Mouse (Mus musculus): ENCODE measurements at regions not wholly inside any gene's neighbourhood (a gene's known extent, or its start where the extent isn't known, plus 50 kb on each side); places are given as distances from the start of the nearest gene placed in this dataset.

GRCm38 (mm10) chr1:91611281-91611680 is 70.9 kb downstream of the Asb1 start:
- DNase-seq (ENCODE audit: low spot score in 2 of 2): no peak

GRCm38 (mm10) chr1:91611694-91612093 is 71.3 kb downstream of the Asb1 start:
- DNase-seq (ENCODE audit: low spot score in 2 of 2): no peak

- no peak for DNase-seq (ENCODE audit: low spot score in 2 of 2)
Observed at GRCm38 (mm10) chr1:91612912-91613311, 72.6 kb downstream of the Asb1 start.

DNA sequence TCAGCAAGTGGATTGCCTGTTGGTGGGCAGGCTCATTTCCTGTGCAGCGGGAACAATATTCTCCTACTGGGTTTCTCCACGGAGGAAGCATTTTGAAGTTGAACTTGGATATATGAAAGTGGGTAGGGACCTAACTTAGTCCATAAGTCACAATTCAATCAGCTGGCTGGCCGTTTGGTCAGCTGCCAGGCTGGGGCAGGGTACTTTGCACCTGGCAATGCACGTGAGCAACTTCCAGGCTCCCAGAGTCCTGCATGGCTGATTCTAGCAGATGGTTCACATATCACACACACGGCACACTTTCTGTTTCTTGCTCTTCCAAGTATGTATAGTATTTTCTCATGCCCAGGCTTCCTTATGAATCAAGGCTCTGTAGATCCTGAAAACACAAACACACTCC is 75.1 kb downstream of the Asb1 start:
- DNase-seq (ENCODE audit: low spot score in 2 of 2): no peak

DNA sequence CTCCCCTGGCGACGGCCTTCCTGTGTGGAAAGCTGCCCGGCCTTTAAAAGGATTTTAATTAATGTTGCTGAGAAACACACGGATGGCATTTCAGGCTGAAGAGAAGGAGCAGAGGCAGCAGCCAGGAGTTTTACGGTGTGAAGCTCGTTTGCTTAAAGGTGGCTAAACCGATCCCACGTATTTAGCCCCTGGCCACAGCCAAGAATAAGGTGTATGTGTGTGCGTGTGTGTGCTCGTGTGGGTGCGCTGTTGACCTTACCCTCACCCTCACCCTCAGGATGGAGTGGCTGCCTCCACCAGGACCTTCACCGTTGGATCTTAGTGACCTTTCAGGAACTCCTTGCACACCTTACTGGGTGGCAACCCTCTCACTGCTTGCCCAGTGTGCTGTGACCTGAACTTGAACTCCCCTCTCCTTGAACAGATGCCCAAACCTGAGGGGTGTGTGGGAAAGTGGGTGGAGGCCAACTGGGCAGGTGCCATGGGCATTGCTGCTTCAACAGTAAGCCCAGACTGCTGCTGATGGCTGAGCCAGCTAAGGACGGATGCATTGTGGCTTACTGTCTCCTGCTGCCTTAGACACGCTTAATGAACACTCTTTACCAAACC is 78.3 kb downstream of the Asb1 start:
- no peak for DNase-seq (ENCODE audit: low spot score in 2 of 2)

GRCm38 (mm10) chr1:91621141-91621540 is 80.8 kb downstream of the Asb1 start:
- no peak for DNase-seq (ENCODE audit: low spot score in 2 of 2)

GRCm38 (mm10) chr1:91622874-91623273 is 82.5 kb downstream of the Asb1 start:
- DNase-seq (ENCODE audit: low spot score in 2 of 2): no peak

DNA sequence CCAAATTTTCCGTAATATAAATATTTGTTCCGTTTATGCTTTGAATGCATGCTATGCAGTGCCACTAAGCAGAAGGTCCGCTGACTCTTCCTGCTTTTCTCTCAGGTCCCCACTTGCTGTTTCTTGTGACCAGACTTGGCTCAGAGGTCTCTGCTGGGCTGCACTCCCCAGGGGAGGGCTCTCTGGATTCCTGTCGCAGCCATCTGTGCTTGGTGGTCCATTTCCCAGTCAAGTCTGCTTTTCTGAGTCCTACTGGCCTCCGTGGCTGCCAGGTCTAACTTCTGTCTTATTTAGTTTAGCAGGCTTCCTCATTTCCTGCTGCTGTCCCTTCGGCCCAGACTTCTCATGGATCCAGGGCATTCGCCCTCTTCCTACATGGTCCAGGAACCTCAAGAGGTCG is 83.7 kb downstream of the Asb1 start:
- no peak for DNase-seq (ENCODE audit: low spot score in 2 of 2)

GRCm38 (mm10) chr1:91624531-91625300 is 84.4 kb downstream of the Asb1 start:
- no peak for DNase-seq (ENCODE audit: low spot score in 2 of 2)

- no peak for DNase-seq (ENCODE audit: low spot score in 2 of 2)
Observed at GRCm38 (mm10) chr1:91626090-91626489, 85.7 kb downstream of the Asb1 start.

GRCm38 (mm10) chr1:91630206-91630605 is 89.9 kb downstream of the Asb1 start:
- no peak for DNase-seq (ENCODE audit: low spot score in 2 of 2)

DNA sequence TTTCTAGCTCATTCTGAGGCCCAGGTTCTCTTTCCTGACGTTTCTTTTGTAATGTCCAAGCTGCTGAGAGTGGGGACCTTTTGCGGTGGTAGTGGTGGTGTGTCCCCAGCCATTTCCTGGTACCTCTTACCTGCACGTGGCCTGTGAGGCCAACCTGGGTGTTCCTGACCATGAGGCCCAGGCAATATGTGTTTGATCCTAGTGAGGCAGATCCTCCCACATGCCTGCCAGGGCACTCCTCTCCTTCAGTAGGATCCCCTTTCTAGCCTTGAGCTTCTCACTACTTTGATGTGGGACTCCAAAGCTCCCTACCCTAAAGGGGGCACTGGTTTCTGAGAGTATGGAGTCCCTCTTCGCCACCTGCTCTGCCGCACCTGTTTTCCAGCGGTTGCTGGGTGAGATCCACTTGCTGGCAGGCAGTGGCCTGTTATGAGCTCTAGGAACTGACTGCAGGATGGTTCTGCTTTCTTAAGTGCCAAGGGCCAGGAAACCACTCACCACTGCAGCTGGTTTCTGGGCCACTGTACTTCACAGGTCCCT is 90.6 kb downstream of the Asb1 start:
- DNase-seq (ENCODE audit: low spot score in 2 of 2): no peak

DNA sequence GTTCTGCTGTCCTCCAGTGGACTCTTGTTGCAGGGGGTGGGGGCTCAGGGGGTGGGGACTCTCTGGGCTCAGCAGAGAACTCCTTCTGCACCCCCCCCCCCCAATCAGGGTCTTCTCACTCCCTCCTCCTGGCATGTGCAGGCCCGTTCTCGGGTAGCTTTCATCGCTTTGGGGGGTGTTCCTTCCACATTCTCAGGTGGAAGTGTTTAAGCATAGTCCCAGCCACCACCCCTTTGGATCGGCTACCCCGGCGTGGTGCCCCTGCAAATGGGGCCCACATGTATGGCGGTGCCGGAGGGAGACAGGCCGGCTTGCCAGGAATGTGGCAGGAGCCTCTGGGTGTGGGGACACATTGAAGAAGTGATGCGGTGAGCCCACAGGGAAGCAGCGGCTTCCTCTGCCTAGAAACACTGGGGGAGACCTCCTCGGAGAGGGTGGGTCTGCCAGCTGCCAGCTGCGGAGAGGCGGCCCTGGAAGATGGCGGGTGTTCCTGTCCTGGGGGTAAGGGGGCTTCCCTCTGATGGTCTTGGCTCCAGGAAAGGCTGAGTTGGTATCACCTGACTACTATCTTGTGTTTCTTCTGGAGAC is 92.7 kb downstream of the Asb1 start:
- DNase-seq (ENCODE audit: low spot score in 2 of 2): no peak

- no peak for DNase-seq (ENCODE audit: low spot score in 2 of 2)
Observed at GRCm38 (mm10) chr1:91636571-91636970, 96.2 kb downstream of the Asb1 start.

- DNase-seq (ENCODE audit: low spot score in 2 of 2): no peak
Observed at GRCm38 (mm10) chr1:91640551-91640950, 100.2 kb downstream of the Asb1 start.

GRCm38 (mm10) chr1:91658991-91659441 is 118.7 kb downstream of the Asb1 start:
- DNase-seq (ENCODE audit: low spot score in 2 of 2): no peak

DNA sequence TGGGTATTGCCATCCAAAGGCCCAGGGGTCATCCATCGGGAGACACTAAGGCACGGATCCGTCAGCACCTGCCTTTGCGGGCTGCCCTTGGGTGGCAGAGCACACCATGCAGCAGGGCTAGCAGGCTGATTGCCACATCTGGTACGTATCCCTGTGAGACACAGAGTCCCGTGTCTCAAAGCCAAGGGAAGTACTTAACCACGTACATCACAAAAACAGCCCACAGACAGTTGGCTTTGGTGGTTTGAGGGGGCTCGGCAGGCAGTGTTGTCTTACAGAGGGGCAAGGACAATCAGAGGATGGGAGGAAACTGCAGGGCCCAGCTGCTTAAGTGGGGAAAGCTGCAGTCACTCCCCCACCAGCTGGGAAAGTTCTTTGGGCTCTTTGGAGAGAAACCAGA is 119.1 kb downstream of the Asb1 start:
- DNase-seq (ENCODE audit: low spot score in 2 of 2): no peak

GRCm38 (mm10) chr1:91663289-91663688 is 122.9 kb downstream of the Asb1 start:
- no peak for DNase-seq (ENCODE audit: low spot score in 2 of 2)

GRCm38 (mm10) chr1:91664622-91665021 is 124.3 kb downstream of the Asb1 start:
- DNase-seq (ENCODE audit: low spot score in 2 of 2): peak; percentile 8 to 26

DNA sequence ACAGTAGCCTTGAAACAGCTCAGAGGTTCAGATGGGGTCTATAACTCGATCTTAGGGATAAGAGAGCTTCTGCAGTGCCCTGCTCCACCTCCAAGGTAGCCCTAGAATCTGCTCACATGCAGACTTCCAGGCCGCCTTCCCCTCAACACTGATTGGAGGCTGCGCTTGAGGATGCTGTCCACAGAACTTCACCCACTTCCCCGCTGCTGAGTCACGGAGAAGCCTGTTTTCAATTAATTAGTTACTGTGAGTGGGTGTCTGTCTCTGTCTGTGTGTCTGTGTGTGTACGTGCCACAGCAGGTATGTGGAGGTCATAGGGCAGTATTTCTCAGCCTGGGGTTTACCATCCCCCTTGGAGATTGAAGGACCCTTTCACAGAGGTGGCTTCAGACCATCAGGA is 128.2 kb downstream of the Asb1 start:
- peak; percentile 29 to 38 for DNase-seq (ENCODE audit: low spot score in 2 of 2)

- DNase-seq (ENCODE audit: low spot score in 2 of 2): no peak
Observed at GRCm38 (mm10) chr1:91670980-91671379, 130.3 kb upstream of the Twist2 start.

GRCm38 (mm10) chr1:91674082-91674655 is 127.1 kb upstream of the Twist2 start:
- no peak for DNase-seq (ENCODE audit: low spot score in 2 of 2)

All from right cerebral cortex, adult 2 months (tissue).